Mouse (Mus musculus) heart, adult 11 months (tissue): ENCODE measurements around the gene Nat8f6.
"Not testable (repeated sequence)": the region's sequence is repeated elsewhere in the genome, so short reads cannot be mapped to it uniquely, and the experiment has no call there.

Experiments
- DNase-seq: peaks from one replicate; pipeline ENCODE4 v3.0.0; 2022

Nat8f6 gene

GRCm38 (mm10) chr6:85835104-85835503 is 14.3 kb upstream of the Nat8f6 start:
- DNase-seq = not testable (repeated sequence)

- DNase-seq = peak; percentile 93
Observed at GRCm38 (mm10) chr6:85834504-85835100, 13.8 kb upstream of the Nat8f6 start.

- DNase-seq = peak; percentile 68
Observed at GRCm38 (mm10) chr6:85831796-85832321, 11.1 kb upstream of the Nat8f6 start, which contains the start of gene Nat8. Gene Nat8, minus strand, starts transcription at chr6:85832082.

- DNase-seq = peak; percentile 64
Observed at GRCm38 (mm10) chr6:85829462-85829861, 8.7 kb upstream of the Nat8f6 start.

GRCm38 (mm10) chr6:85825886-85826285 is 5.1 kb upstream of the Nat8f6 start:
- peak; percentile 37 for DNase-seq

GRCm38 (mm10) chr6:85823382-85824090 is 2.8 kb upstream of the Nat8f6 start:
- peak; percentile 49 for DNase-seq

- peak; percentile 33 for DNase-seq
Observed at GRCm38 (mm10) chr6:85822286-85822685, 1.5 kb upstream of the Nat8f6 start.

GRCm38 (mm10) chr6:85818338-85818737 is 2.4 kb downstream of the Nat8f6 start:
- DNase-seq = peak; percentile 66

- no peak for DNase-seq
Observed at GRCm38 (mm10) chr6:85813339-85813738, 7.4 kb downstream of the Nat8f6 start.

GRCm38 (mm10) chr6:85810942-85811537 is 9.7 kb downstream of the Nat8f6 start:
- DNase-seq = peak; percentile 91

- not testable (repeated sequence) for DNase-seq
Observed at GRCm38 (mm10) chr6:85810514-85810913, 10.2 kb downstream of the Nat8f6 start.

GRCm38 (mm10) chr6:85809784-85810183 is 11.0 kb downstream of the Nat8f6 start:
- not testable (repeated sequence) for DNase-seq

GRCm38 (mm10) chr6:85803180-85803579 is 17.6 kb downstream of the Nat8f6 start:
- DNase-seq = peak; percentile 95

GRCm38 (mm10) chr6:85765532-85765931 is 55.2 kb downstream of the Nat8f6 start, which contains the start of gene Nat8f3:
Gene Nat8f3, minus strand, starts transcription at chr6:85765754.
- peak; percentile 89 for DNase-seq

- DNase-seq = peak; percentile 79
Observed at GRCm38 (mm10) chr6:85763127-85764070, 57.4 kb downstream of the Nat8f6 start.

- peak; percentile 78 for DNase-seq
Observed at GRCm38 (mm10) chr6:85762678-85763077, 58.1 kb downstream of the Nat8f6 start.
